Mouse (Mus musculus): ENCODE results near the gene Zfp709.
"Not testable (repeated sequence)": the region's sequence is repeated elsewhere in the genome, so short reads cannot be mapped to it uniquely, and the experiment has no call there.

The Zfp709 gene

GRCm38 (mm10) chr8:71881618-71882274, at the start of gene Zfp709:
TSS of gene Zfp709 (plus strand) at chr8:71882019.
- peak; percentile 65 to 72 for DNase-seq (ENCODE audit: low spot score in 2 of 2)

- not testable (repeated sequence) for DNase-seq (ENCODE audit: low spot score in 2 of 2)
Observed at GRCm38 (mm10) chr8:71838207-71838606, 43.6 kb upstream of the Zfp709 start.

DNA sequence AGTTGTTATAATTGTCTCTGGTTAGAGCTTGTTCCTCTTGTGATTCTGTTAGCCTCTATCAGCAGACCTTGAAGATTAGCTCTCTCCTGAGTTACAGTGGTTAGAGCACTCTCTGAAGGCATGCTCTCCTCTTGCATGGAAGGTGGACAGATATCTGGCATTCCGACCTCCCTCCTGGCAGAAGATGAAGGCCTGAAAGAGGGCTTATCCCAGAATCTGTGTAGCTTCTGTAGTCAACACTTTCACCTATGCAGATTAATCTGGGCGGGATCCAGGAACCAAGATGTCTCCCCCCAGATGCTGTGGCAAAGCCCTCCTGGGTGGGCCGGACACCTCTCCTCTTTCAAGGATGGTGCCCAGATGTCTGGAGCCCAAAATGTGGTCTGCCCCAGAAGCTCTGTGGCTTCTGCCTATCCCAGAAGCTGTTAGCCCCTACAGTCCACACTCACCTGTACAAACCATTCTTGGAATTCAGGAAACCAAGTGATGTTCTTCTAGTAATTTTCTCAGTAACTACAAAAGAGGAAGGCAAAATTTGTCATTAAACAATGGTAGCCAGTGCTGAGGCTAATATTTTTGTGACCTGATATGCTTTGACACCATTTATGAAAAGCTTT, 40.5 kb upstream of the Zfp709 start:
- not testable (repeated sequence) for DNase-seq (ENCODE audit: low spot score in 2 of 2)

- not testable (repeated sequence) for DNase-seq (ENCODE audit: low spot score in 2 of 2)
Observed at GRCm38 (mm10) chr8:71842476-71842875, 39.3 kb upstream of the Zfp709 start.

- DNase-seq (ENCODE audit: low spot score in 2 of 2), result not testable (repeated sequence)
Observed at GRCm38 (mm10) chr8:71844453-71844852, 37.4 kb upstream of the Zfp709 start.

DNA sequence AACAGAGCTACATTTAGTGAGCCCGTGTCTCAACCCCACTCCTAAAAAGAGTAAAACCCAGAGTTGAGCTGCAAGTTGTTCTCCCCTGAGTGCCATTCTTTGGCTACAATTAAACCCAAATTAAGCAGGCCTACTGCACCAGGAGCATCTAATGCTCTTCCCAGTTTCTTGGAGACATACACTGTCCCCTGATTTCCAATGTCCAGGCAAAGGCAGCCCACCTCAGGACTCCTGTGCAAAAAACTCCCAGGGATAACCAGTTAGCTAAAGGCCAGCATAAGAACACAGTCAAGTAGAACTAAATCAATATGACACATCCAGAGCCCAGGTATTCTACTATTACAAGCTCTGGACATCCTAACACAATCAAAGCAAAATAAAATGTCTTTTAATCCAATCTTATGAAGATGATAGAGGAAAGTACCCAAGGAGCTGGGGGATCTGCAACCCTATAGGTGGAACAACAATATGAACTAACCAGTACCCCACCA, 35.8 kb upstream of the Zfp709 start:
- DNase-seq (ENCODE audit: low spot score in 2 of 2), result not testable (repeated sequence)

GRCm38 (mm10) chr8:71846745-71847144, 35.1 kb upstream of the Zfp709 start:
- DNase-seq (ENCODE audit: low spot score in 2 of 2), result not testable (repeated sequence)

- not testable (repeated sequence) for DNase-seq (ENCODE audit: low spot score in 2 of 2)
Observed at GRCm38 (mm10) chr8:71851014-71851413, 30.8 kb upstream of the Zfp709 start.

DNA sequence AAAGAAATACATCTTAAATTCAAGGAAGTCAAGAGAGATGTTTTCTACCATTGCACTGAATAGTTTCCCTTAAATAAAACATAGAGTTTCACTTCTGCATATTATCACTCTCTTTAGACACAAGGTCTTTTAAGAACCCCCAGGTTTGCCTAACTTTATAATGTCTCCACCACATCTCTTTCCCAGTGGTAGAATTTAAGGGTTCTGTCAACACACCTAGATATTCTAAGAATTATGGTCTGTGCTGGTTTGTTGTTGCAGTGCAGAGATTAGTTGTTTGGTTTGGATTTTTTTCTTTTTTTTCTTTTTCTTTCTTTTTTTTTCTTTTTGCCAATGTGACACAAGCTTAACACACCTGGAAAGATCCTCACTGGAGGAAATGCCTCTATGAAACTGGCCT, 28.5 kb upstream of the Zfp709 start:
- peak in 1 of 2 experiments; percentile 38 for DNase-seq (ENCODE audit: low spot score in 2 of 2)

DNA sequence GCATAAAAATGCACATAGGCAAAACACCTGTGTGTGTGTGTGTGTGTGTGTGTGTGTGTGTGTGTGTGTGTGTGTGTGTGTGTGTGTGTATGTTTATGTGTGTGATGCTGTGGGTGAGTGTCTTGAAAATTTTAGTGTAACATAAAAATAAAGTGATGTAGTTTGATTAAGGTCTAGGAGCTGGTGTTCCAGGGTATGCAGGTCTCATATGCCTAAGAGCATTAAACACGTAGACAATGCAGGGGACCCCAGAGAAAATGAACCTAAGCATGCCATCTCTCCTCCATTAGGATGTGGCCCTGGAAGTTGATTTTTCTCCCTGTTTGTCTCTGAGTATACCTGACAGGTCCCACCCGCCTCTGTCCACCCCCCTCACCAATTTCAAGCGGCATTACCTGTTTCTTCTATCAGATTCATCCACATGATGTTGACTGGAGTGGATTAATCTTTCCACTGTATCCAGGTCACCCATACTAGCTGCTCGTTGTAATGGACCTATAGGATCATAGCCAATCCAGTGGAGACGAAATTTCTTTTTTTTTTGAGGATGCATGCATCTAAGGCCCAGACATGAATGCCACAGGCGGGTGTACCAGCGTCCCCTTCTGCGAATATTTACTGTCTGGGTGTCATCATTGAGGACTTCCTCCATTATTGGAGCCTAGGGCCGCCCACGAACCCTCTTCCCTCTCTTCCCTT, 25.0 kb upstream of the Zfp709 start:
- not testable (repeated sequence) for DNase-seq (ENCODE audit: low spot score in 2 of 2)

- DNase-seq (ENCODE audit: low spot score in 2 of 2), result not testable (repeated sequence)
Observed at GRCm38 (mm10) chr8:71857364-71857763, 24.5 kb upstream of the Zfp709 start.

GRCm38 (mm10) chr8:71861551-71861950, 20.3 kb upstream of the Zfp709 start:
- DNase-seq (ENCODE audit: low spot score in 2 of 2), result not testable (repeated sequence)

GRCm38 (mm10) chr8:71862038-71862437, 19.8 kb upstream of the Zfp709 start:
- not testable (repeated sequence) for DNase-seq (ENCODE audit: low spot score in 2 of 2)

- DNase-seq (ENCODE audit: low spot score in 2 of 2), result not testable (repeated sequence)
Observed at GRCm38 (mm10) chr8:71900666-71901065, 18.8 kb downstream of the Zfp709 start.

DNA sequence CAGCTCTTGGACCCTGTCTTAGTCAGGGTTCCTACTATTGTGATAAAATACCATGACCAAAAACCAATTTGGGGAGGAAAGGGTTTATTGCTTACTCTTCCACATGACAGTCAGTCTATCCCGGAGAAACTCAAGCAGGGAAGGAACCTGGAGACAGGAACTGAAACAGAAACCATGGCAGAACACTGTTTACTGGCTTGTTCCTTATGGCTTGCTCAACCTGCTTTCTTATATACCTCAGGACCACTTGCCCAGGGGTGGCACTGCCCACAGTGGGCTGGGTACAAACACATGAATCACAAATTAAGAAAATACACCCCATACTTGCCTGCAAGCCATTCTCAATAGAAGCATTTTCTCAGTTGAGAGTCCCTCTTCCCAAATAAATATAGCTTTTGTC, 21.3 kb downstream of the Zfp709 start:
- DNase-seq (ENCODE audit: low spot score in 2 of 2), result not testable (repeated sequence)

- no peak for DNase-seq (ENCODE audit: low spot score in 2 of 2)
Observed at GRCm38 (mm10) chr8:71906809-71907208, 25.0 kb downstream of the Zfp709 start.

- no peak for DNase-seq (ENCODE audit: low spot score in 2 of 2)
Observed at GRCm38 (mm10) chr8:71907798-71908257, 26.0 kb downstream of the Zfp709 start.

DNA sequence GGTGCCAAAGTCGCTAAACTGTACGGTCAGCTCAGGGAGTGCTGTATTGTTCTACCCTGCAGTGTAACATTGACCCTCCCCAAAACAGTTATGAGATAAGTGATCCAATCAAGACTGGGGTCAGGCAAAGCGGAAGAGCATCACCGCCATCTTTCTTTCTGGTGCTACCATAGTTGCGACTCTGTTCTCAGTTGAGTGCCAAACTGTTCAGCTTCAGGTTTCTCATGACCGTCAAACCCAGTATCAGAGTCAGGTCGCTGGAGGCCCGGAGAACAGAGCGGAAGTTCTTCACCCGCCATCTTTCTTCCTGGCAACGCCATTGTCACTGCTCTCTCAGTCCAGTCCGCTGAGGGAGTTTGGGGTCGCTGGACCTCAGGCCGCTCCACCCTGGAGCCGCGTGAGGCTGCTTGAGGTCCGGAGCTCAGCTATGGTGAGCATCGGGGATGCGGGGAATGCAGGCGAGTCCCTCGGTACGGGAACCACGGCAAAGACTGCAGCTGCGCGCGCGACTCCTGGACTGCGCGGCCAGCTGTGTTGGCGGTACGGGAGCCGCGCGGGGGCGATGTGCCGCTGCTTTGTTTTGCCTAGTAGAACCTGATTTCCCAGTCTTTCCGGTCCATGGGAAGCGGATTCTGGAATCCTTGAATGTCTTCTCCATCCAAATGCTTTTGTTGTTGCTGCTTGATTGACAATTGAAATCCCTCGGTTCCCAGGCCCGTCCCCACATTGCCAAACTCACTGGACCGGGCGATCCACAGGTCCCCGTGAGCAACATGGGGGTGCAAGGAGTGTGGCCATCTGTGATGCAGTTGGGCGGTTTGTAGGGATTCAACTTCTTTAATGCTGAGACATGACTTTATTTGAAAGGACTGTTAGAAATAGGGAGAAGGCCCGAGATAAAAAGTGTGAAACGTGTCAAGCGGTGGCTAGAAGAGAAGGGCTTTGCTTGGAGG, 26.8 kb downstream of the Zfp709 start, which contains the start of the genes Zfp882 and Zfp617:
Gene Zfp882 (plus strand): TSS at position 300 of the 953 bp plus-strand sequence.
Gene Zfp617 (plus strand): TSS at position 327 of the 953 bp plus-strand sequence.
- DNase-seq (ENCODE audit: low spot score in 2 of 2), result peak; percentile 82 to 83

DNA sequence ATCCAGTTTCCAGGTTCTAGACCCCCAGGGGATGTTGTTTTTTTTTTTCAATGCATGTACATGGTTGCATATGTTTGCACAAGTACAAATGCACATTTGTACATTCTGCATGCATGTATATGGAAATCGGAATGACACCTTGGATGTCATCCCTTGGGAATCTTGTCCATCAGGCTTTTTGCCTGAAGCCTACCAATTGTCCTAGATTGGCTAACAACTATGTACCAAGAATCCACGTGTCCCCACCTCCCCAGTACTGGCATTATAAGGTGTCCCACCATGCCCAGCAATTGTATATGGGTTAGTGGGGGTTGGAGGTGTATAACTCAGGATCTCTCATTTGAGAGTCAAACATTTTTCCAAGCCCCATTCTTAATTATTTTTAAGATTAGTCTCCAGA, 30.5 kb downstream of the Zfp709 start:
- no peak for DNase-seq (ENCODE audit: low spot score in 2 of 2)

DNA sequence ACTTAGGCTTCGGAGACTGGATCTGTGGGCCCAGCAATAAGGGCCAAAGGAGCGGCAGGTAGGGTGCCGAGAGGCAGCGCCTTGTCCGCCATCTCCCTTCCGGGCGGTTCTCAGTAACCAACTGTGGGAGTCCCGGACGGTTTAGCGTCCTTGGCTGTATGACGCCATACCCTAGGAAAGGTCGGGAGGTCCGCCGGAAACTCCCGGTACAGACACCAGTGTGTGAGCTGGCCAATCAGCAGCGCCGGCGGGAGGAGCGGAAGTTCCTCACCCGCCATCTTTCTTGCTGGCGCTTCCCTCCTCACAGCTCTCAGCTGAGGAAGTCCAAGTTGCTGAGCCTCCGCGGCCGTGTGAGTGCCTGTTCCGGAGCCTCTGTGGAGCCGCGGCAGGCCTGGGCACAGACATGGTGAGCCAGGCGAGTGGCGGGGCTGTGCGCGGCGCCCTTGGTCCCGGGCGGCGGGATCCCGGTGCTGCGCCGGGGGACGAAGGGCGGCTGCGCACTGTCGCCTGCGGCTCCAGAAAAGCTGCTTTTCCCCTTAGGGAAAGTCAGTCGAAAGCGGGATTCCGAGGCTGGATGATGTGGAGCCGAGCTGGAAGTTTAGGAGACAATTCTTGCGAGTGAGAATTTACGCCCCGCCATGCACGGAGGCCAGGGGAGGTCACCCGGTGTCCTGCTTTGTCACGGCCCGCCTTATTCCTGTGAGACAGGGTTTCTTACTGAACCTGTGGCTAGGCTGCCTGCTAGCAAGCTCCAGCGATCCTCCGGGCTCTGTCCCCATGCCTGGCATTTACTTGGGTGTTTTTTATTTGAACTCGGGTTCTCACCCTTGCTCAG, 41.0 kb downstream of the Zfp709 start:
- peak; percentile 94 to 95 for DNase-seq (ENCODE audit: low spot score in 2 of 2)
